14 mouse cellular contexts compared by ENCODE assay signal in the genomic region with DNA sequence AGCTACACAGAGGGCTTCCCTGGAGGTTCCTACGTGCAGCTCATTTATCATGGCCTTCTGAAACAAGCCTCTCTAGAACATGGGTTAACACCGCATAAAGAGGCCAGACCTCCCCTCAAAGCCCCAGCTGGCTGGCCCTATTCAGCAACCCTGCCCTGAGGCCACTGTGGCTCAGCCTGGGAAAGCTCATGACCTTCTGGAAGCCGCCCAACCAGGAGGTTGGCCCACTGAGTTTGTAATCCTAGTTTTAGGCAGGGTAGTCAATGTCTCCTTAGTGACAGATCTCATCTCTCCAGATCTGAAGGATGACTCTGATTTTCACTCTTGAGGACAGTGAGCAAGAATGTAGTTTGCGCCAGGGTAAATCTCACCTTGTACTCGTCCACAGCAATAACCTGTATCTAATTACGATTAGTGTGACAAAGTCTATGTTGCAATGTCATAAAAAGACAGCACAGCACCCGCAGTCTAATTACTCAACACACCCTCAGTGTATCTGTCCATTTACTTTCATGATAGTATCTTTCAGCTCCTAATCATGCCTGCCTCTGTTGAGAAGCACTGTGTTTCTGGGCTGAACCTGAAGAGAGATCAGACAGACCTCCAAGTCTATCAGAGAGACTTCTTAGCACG.
DNase-seq lines count a peak whose midpoint lies in the region; ATAC-seq lines count a peak whose summit lies in the region.
"Had no signal": no experiment of that assay in that cellular context is flagged by ENCODE, and none has a peak within 500 bp of the region (broad histone marks: within the 10 kb centered on the region; RNA-seq: fewer than 3 reads in every experiment).

No protein-coding gene starts in this region.

- H3K4me2 ChIP-seq in neural tube, embryonic 13.5 days, result no peak overlapping the region
- no peak overlapping the region for H3K4me2 ChIP-seq in hindbrain, embryonic 14.5 days (replicated peaks)
- H3K4me2 ChIP-seq: heart, embryonic 12.5 days; lung, embryonic 15.5 days had no signal

- no peaks in the 10 kb centered on the region for H3K9me3 ChIP-seq in heart, embryonic 10.5 days
- H3K9me3 ChIP-seq in neural tube, embryonic 13.5 days, result no peaks in the 10 kb centered on the region
- no peaks in the 10 kb centered on the region for H3K9me3 ChIP-seq in hindbrain, embryonic 14.5 days (ENCODE audit: control insufficient read depth, low read length)
- H3K9me3 ChIP-seq: heart, embryonic 12.5 days; lung, embryonic 15.5 days had no signal

- H3K27me3 ChIP-seq in heart, embryonic 10.5 days (ENCODE audit: insufficient read depth, poor library complexity, severe bottlenecking), result no peaks in the 10 kb centered on the region
- no peaks in the 10 kb centered on the region for H3K27me3 ChIP-seq in neural tube, embryonic 13.5 days
- H3K27me3 ChIP-seq in hindbrain, embryonic 14.5 days (ENCODE audit: control insufficient read depth, insufficient read depth, low read length), result no peaks in the 10 kb centered on the region
- H3K27me3 ChIP-seq: CH12.LX; heart, embryonic 12.5 days; lung, embryonic 15.5 days had no signal

- WGBS in heart, embryonic 10.5 days, result 63% methylated on average over 8 of the region's 8 CpGs
- WGBS in neural tube, embryonic 13.5 days, result 61% methylated on average over 8 of the region's 8 CpGs
- WGBS in hindbrain, embryonic 14.5 days, result 56% methylated on average over 8 of the region's 8 CpGs

- peak overlapping the region; percentile 64; the same call in 1 of the 2 replicates for H3K27ac ChIP-seq in heart, embryonic 10.5 days
- peak overlapping the region; percentile 10; the same call in 1 of the 2 replicates for H3K27ac ChIP-seq in neural tube, embryonic 13.5 days (replicated peaks)
- H3K27ac ChIP-seq in hindbrain, embryonic 14.5 days, result 0 out of 2 replicates have a peak overlapping the region, but pooled peaks have one; percentile 5
- H3K27ac ChIP-seq: kidney, postnatal 0 days; lung, embryonic 15.5 days; stomach, postnatal 0 days had no signal

- H3K4me3 ChIP-seq in heart, embryonic 10.5 days, result no peak overlapping the region
- no peak overlapping the region for H3K4me3 ChIP-seq in neural tube, embryonic 13.5 days
- H3K4me3 ChIP-seq in hindbrain, embryonic 14.5 days (replicated peaks; ENCODE audit: low read length), result no peak overlapping the region
- H3K4me3 ChIP-seq: heart, embryonic 12.5 days; lung, embryonic 15.5 days had no signal

- ATAC-seq in neural tube, embryonic 13.5 days (ENCODE audit: low read depth), result no peak
- ATAC-seq in hindbrain, embryonic 14.5 days (ENCODE audit: low FRiP score), result no peak
- no peak for ATAC-seq in frontal cortex, adult (ENCODE audit: low TSS enrichment)

- H3K36me3 ChIP-seq in heart, embryonic 10.5 days, result no peaks in the 10 kb centered on the region
- H3K36me3 ChIP-seq in neural tube, embryonic 13.5 days, result no peaks in the 10 kb centered on the region
- H3K36me3 ChIP-seq in hindbrain, embryonic 14.5 days (replicated peaks; ENCODE audit: control insufficient read depth, insufficient read depth), result no peaks in the 10 kb centered on the region
- H3K36me3 ChIP-seq: heart, embryonic 12.5 days; lung, embryonic 15.5 days had no signal

- no peak for DNase-seq in heart, embryonic 10.5 days (ENCODE audit: low spot score)
- no peak for DNase-seq in heart, adult 11 months
- DNase-seq in neural tube, embryonic 10.5 days (ENCODE audit: extremely low spot score, low spot score), result no peak
- no peak for DNase-seq in hindbrain, embryonic 14.5 days (ENCODE audit: low spot score)
- DNase-seq in cerebellum, postnatal 14 days, result no peak
- DNase-seq: layer of hippocampus, adult 9-11 months; thymus, postnatal 36 days had no signal

- H3K4me1 ChIP-seq in heart, embryonic 10.5 days, result peaks cover 65% of the 10 kb centered on the region
- H3K4me1 ChIP-seq in neural tube, embryonic 13.5 days (replicated peaks), result peaks cover 67% of the 10 kb centered on the region
- H3K4me1 ChIP-seq in hindbrain, embryonic 14.5 days (replicated peaks; ENCODE audit: control insufficient read depth, insufficient read depth, low read length), result peaks cover 43% of the 10 kb centered on the region
- H3K4me1 ChIP-seq: lung, embryonic 15.5 days had no signal

- H3K9ac ChIP-seq in neural tube, embryonic 13.5 days, result no peak overlapping the region
- H3K9ac ChIP-seq in hindbrain, embryonic 14.5 days, result no peak overlapping the region
- H3K9ac ChIP-seq: heart, embryonic 12.5 days; lung, embryonic 15.5 days had no signal

Comparison
In these comparisons a context has a peak if more than half of its experiments do, and no peak if none do; other contexts are left out.
1. H3K27ac ChIP-seq: peak in every context shown above with its lines; median percentile 64 in heart, embryonic 10.5 days; 10 in neural tube, embryonic 13.5 days; 5 in hindbrain, embryonic 14.5 days.